23 mouse cellular contexts compared by ENCODE assay signal in the genomic region with DNA sequence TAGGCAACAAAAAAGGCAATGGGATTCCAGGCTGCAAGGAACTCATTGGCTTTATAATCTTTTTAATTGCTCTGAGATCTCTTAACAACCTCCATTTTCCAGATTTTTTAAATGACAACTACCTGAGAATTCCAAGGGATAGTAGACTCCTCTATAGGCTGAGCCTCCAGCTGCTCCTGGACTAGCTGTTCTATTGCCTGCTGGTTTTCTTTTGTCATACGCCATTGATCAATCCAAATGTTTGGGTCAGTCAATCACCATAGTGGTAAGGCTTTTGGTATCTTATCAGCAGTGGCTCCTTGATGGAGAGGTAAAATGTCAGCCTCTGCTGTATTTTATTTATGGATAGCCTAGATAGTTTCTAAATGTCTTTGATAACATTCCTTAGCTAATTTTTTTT. TPM values are rescaled to one million over a fixed set of nuclear protein-coding genes. Genes with fewer than 3 reads are reported as not detected.
DNase-seq lines count a peak whose midpoint lies in the region; ATAC-seq and TF ChIP-seq lines count a peak whose summit lies in the region.
"Had no signal": no experiment of that assay in that cellular context is flagged by ENCODE, and none has a peak within 500 bp of the region (broad histone marks: within the 10 kb centered on the region; RNA-seq: fewer than 3 reads in every experiment).

No protein-coding gene starts in this region.

- H3K36me3 ChIP-seq in liver, embryonic 11.5 days (ENCODE audit: control insufficient read depth, insufficient read depth, low read length), result no peaks in the 10 kb centered on the region
- H3K36me3 ChIP-seq in liver, postnatal 0 days (replicated peaks; ENCODE audit: insufficient read depth, low read length), result no peaks in the 10 kb centered on the region
- H3K36me3 ChIP-seq: embryonic facial prominence, embryonic 10.5 days; embryonic facial prominence, embryonic 12.5 days; G1E had no signal

- H3K4me3 ChIP-seq in liver, embryonic 11.5 days (ENCODE audit: low read depth, low read length), result no peak overlapping the region
- H3K4me3 ChIP-seq in liver, postnatal 0 days (ENCODE audit: low read depth, low read length), result no peak overlapping the region
- H3K4me3 ChIP-seq: embryonic facial prominence, embryonic 10.5 days; embryonic facial prominence, embryonic 12.5 days; forebrain, embryonic 13.5 days had no signal

- no peak overlapping the region for H3K27ac ChIP-seq in liver, embryonic 11.5 days (ENCODE audit: low read depth, low read length)
- no peak overlapping the region for H3K27ac ChIP-seq in liver, postnatal 0 days (ENCODE audit: low read depth)
- H3K27ac ChIP-seq: embryonic facial prominence, embryonic 10.5 days; embryonic facial prominence, embryonic 12.5 days; forebrain, embryonic 13.5 days had no signal

- H3K9me3 ChIP-seq in liver, embryonic 11.5 days (ENCODE audit: control insufficient read depth, low read length), result 0 out of 2 replicates have a peak, but pooled peaks cover 8% of the 10 kb centered on the region
- H3K9me3 ChIP-seq in liver, postnatal 0 days (ENCODE audit: low read length), result peaks cover 3% of the 10 kb centered on the region; the same call in 1 of the 2 replicates

- no peak overlapping the region for H3K4me2 ChIP-seq in liver, embryonic 11.5 days
- H3K4me2 ChIP-seq in liver, postnatal 0 days (ENCODE audit: low read depth, low read length), result no peak overlapping the region
- H3K4me2 ChIP-seq: embryonic facial prominence, embryonic 12.5 days; forebrain, embryonic 13.5 days had no signal

- no peak for TF ChIP-seq EP300 in liver, postnatal 0 days (IDR thresholded peaks at IDR 0.05; ENCODE audit: low read depth)

- no peak for DNase-seq in liver, embryonic 11.5 days (ENCODE audit: low spot score)
- DNase-seq in liver, postnatal 0 days, result no peak
- peak; percentile 49 for DNase-seq in ES-CJ7 (ENCODE audit: low read depth, low spot score)
- peak; percentile 63 for DNase-seq in R1 (ENCODE audit: low read depth, low spot score)
- no peak for DNase-seq in urinary bladder, postnatal 36 days (ENCODE audit: low spot score in 2 of 2)
- DNase-seq in ovary, adult 18-20 months (ENCODE audit: low spot score), result no peak
- DNase-seq: adrenal gland, adult 8-10 months; adrenal gland, postnatal 14 days; adrenal gland, postnatal 36 days; cerebellum, adult 11-12 months; cerebellum, adult 2 months; cerebellum, adult 9-10 months; cerebellum, postnatal 10 days; cerebellum, postnatal 25 days had no signal

- H3K4me1 ChIP-seq in liver, embryonic 11.5 days (replicated peaks; ENCODE audit: control insufficient read depth, insufficient read depth, low read length), result no peaks in the 10 kb centered on the region
- no peaks in the 10 kb centered on the region for H3K4me1 ChIP-seq in liver, postnatal 0 days (ENCODE audit: insufficient read depth)
- H3K4me1 ChIP-seq: embryonic facial prominence, embryonic 10.5 days; embryonic facial prominence, embryonic 12.5 days; forebrain, embryonic 13.5 days had no signal

- ATAC-seq in liver, embryonic 11.5 days (replicated peaks; ENCODE audit: low FRiP score), result 0 out of 2 replicates have a peak, but pooled peaks have one; percentile 29
- no peak for ATAC-seq in liver, postnatal 0 days
- ATAC-seq: activated CD4-positive, CD25-positive, alpha-beta regulatory T cell, adult 4 months; forebrain, embryonic 13.5 days; forebrain, embryonic 16.5 days; Patski had no signal

- no peak overlapping the region for H3K9ac ChIP-seq in liver, embryonic 11.5 days (ENCODE audit: low read depth, low read length)
- no peak overlapping the region for H3K9ac ChIP-seq in liver, postnatal 0 days (replicated peaks)
- H3K9ac ChIP-seq: embryonic facial prominence, embryonic 12.5 days; forebrain, embryonic 13.5 days had no signal

- no peaks in the 10 kb centered on the region for H3K27me3 ChIP-seq in liver, embryonic 11.5 days (replicated peaks; ENCODE audit: control insufficient read depth, insufficient read depth, low read length)
- H3K27me3 ChIP-seq in liver, postnatal 0 days (ENCODE audit: insufficient read depth, low read length), result no peaks in the 10 kb centered on the region
- H3K27me3 ChIP-seq: embryonic facial prominence, embryonic 12.5 days; forebrain, embryonic 13.5 days; Patski had no signal

- WGBS in liver, embryonic 11.5 days, result 43% methylated on average over 1 of the region's 1 CpGs
- WGBS in liver, postnatal 0 days (ENCODE audit: insufficient replicate concordance), result 41% methylated on average over 1 of the region's 1 CpGs

- no peak for TF ChIP-seq CTCF in liver, postnatal 0 days (IDR thresholded peaks at IDR 0.05; ENCODE audit: low read depth)

RNA-seq across cellular contexts. Expression of a gene that starts 44.6 kb away (rescaled TPM):
- 0.38 and 0.47 TPM in 2 replicates for polyA plus RNA-seq in liver, embryonic 11.5 days (2014; fragmentation: Nextera tagmentation; extraction: Ambion mirVana)
- 0.04 and 0.09 TPM in 2 replicates for polyA plus RNA-seq in liver, postnatal 0 days (2015; fragmentation: Nextera tagmentation; extraction: Ambion mirVana)
- polyA plus RNA-seq: forebrain, embryonic 11.5 days; forebrain, embryonic 16.5 days had no signal

RNA-seq across cellular contexts. Expression of a gene that starts 44.6 kb away (rescaled TPM):
- polyA plus RNA-seq in liver, embryonic 11.5 days (2014; fragmentation: Nextera tagmentation; extraction: Ambion mirVana), result 11.7 and 13.0 TPM in 2 replicates
- polyA plus RNA-seq in liver, postnatal 0 days (2015; fragmentation: Nextera tagmentation; extraction: Ambion mirVana), result 0.69 and 0.78 TPM in 2 replicates
- polyA plus RNA-seq: G1E had no signal

RNA-seq across cellular contexts. Expression of a gene that starts 57.7 kb away (rescaled TPM):
- polyA plus RNA-seq in liver, embryonic 11.5 days (2014; fragmentation: Nextera tagmentation; extraction: Ambion mirVana), result 0.21 TPM in 2 replicates
- polyA plus RNA-seq in liver, postnatal 0 days (2015; fragmentation: Nextera tagmentation; extraction: Ambion mirVana), result 0.06 TPM in 1 of 2 replicates, not detected in the other
- polyA plus RNA-seq: C2C12, G1E, Patski had no signal

Comparison
In these comparisons a context has a peak if more than half of its experiments do, and no peak if none do; other contexts are left out.
1. DNase-seq: peak in ES-CJ7 (single experiment) and R1 (single experiment); none in liver, embryonic 11.5 days (single experiment), liver, postnatal 0 days (single experiment), urinary bladder, postnatal 36 days (0 of 2) and ovary, adult 18-20 months (single experiment).